Comparison of ENCODE assay signal across 14 mouse cellular contexts in genomic region chr7:101114328-101114727, GRCm38 (mm10).
"Had no signal": no experiment of that assay in that cellular context is flagged by ENCODE, and none has a peak within 500 bp of the region (broad histone marks: within the 10 kb centered on the region; RNA-seq: fewer than 3 reads in every experiment).

No protein-coding gene starts in this region.

- H3K9ac ChIP-seq: lung, embryonic 14.5 days; midbrain, embryonic 13.5 days; midbrain, embryonic 15.5 days; neural tube, embryonic 12.5 days; stomach, embryonic 15.5 days had no signal

- H3K4me3 ChIP-seq: megakaryocyte, embryonic 14.5 days; midbrain, embryonic 13.5 days; midbrain, embryonic 15.5 days; neural tube, embryonic 12.5 days; stomach, embryonic 15.5 days had no signal

- H3K27ac ChIP-seq: midbrain, embryonic 13.5 days; midbrain, embryonic 15.5 days; neural tube, embryonic 12.5 days; stomach, embryonic 15.5 days; stomach, postnatal 0 days had no signal

- H3K9me3 ChIP-seq: megakaryocyte, embryonic 14.5 days; midbrain, embryonic 13.5 days; midbrain, embryonic 15.5 days; stomach, embryonic 15.5 days had no signal

- H3K4me1 ChIP-seq: stomach, embryonic 15.5 days had no signal

- DNase-seq: lung, adult 18-20 months; lung, embryonic 14.5 days; lung, postnatal 10 days; lung, postnatal 4 days; right cerebral cortex, postnatal 14 days; thymus, adult 2 months; thymus, postnatal 14 days; thymus, postnatal 36 days had no signal

- ATAC-seq: midbrain, embryonic 13.5 days; midbrain, embryonic 15.5 days had no signal

- H3K27me3 ChIP-seq: megakaryocyte, embryonic 14.5 days; midbrain, embryonic 13.5 days; midbrain, embryonic 15.5 days; neural tube, embryonic 12.5 days; stomach, embryonic 15.5 days had no signal
